Mouse (Mus musculus) C2C12 (cell line): ENCODE measurements around the gene Arhgef19. TPM values are rescaled to one million over a fixed set of nuclear protein-coding genes. Genes with fewer than 3 reads are reported as not detected.

Experiments
- H3K27me3 ChIP-seq: one replicate; pipeline ENCODE4 v1.6.1; 2011; ENCODE audit not compliant: control insufficient read depth, insufficient read depth, insufficient read length
- H3K36me3 ChIP-seq: one replicate; pipeline ENCODE4 v1.6.1; 2011; ENCODE audit not compliant: control insufficient read depth, insufficient read depth
- H3K4me3 ChIP-seq: one replicate; pipeline ENCODE4 v1.5.1; 2011; ENCODE audit warnings: mild to moderate bottlenecking, control low read depth; ENCODE audit not compliant: poor library complexity, insufficient read depth, severe bottlenecking
- H3K79me2 ChIP-seq: one replicate; pipeline ENCODE4 v1.6.1; 2011; ENCODE audit not compliant: control insufficient read depth, insufficient read depth
- H3K79me3 ChIP-seq: one replicate; pipeline ENCODE4 v1.6.1; 2011; ENCODE audit warnings: low read depth, control low read depth
- H3ac ChIP-seq: one replicate; pipeline ENCODE3; 2011; ENCODE audit warnings: low read depth; ENCODE audit not compliant: control insufficient read depth, insufficient read length
- CEBPB ChIP-seq: IDR thresholded peaks from one replicate; pipeline ENCODE4 v1.6.1; 2011; ENCODE audit warnings: low read depth, mild to moderate bottlenecking, control low read depth, moderate library complexity
- CTCF ChIP-seq: IDR thresholded peaks from one replicate; pipeline ENCODE4 v1.5.1; 2011; ENCODE audit not compliant: control insufficient read depth, insufficient read depth, insufficient read length
- FOSL1 ChIP-seq: IDR thresholded peaks from one replicate; pipeline ENCODE4 v1.8.0; 2011; ENCODE audit warnings: mild to moderate bottlenecking, low read length; ENCODE audit not compliant: poor library complexity, insufficient read depth, severe bottlenecking
- MAX ChIP-seq: IDR thresholded peaks from one replicate; pipeline ENCODE4 v1.6.1; 2011; ENCODE audit warnings: mild to moderate bottlenecking, control low read depth
- MYOD1 ChIP-seq: IDR thresholded peaks from one replicate; pipeline ENCODE4 v1.6.1; 2011; ENCODE audit warnings: low read depth; ENCODE audit not compliant: control insufficient read depth, insufficient read length
- MYOG ChIP-seq: IDR thresholded peaks from one replicate; pipeline ENCODE4 v1.6.1; 2011; ENCODE audit not compliant: control insufficient read depth, insufficient read length; ENCODE audit errors: extremely low read depth
- USF1 ChIP-seq: IDR thresholded peaks from one replicate; pipeline ENCODE4 v1.6.1; 2011; ENCODE audit warnings: low read depth, mild to moderate bottlenecking, control low read depth, moderate library complexity
- polyA plus RNA-seq: library from polyadenylated mRNA; unstranded; fragments of >200 nt; fragmentation: generic; extraction: Trizol; gene quantifications from one replicate; pipeline ENCODE4 v1.2.1, GENCODE M21; 2012; ENCODE audit warnings: missing spikeins

The Arhgef19 gene
- polyA plus RNA-seq, 1 experiment = 26.7 TPM

GRCm38 (mm10) chr4:141282087-141282486 is 42.8 kb downstream of the Arhgef19 start:
- Histone ChIP-seq H3ac (peak overlapping the region; percentile 5), H3K27me3 (no peaks in the 10 kb centered on the region), H3K36me3 (no peaks in the 10 kb centered on the region), H3K79me3 (peaks cover 2% of the 10 kb centered on the region), H3K79me2 (peaks cover 19% of the 10 kb centered on the region), H3K4me3 (no peak overlapping the region)
- TF ChIP-seq MAX (peak; percentile 70), MYOD1 (no peak)

- Histone ChIP-seq H3K79me2 (peaks cover 15% of the 10 kb centered on the region), H3K79me3 (peaks cover 2% of the 10 kb centered on the region), H3K4me3 (no peak overlapping the region), H3K27me3 (no peaks in the 10 kb centered on the region), H3ac (no peak overlapping the region), H3K36me3 (no peaks in the 10 kb centered on the region)
- TF ChIP-seq MYOD1 (no peak), CEBPB (no peak), USF1 (no peak), CTCF (no peak), FOSL1 (no peak), MAX (no peak), MYOG (no peak)
Measured at GRCm38 (mm10) chr4:141282623-141283022, 43.3 kb downstream of the Arhgef19 start.

GRCm38 (mm10) chr4:141283176-141283878 is 44.0 kb downstream of the Arhgef19 start:
- Histone ChIP-seq H3K36me3 (no peaks in the 10 kb centered on the region), H3ac (no peak overlapping the region), H3K79me3 (peaks cover 2% of the 10 kb centered on the region), H3K4me3 (no peak overlapping the region), H3K79me2 (peaks cover 15% of the 10 kb centered on the region), H3K27me3 (no peaks in the 10 kb centered on the region)
- TF ChIP-seq FOSL1 (no peak), MYOG (no peak), USF1 (no peak), CEBPB (no peak), CTCF (no peak), MYOD1 (no peak), MAX (no peak)

GRCm38 (mm10) chr4:141283879-141284411 is 44.6 kb downstream of the Arhgef19 start:
- Histone ChIP-seq H3K79me3 (no peaks in the 10 kb centered on the region), H3ac (no peak overlapping the region), H3K36me3 (no peaks in the 10 kb centered on the region), H3K4me3 (no peak overlapping the region), H3K79me2 (peaks cover 9% of the 10 kb centered on the region), H3K27me3 (no peaks in the 10 kb centered on the region)
- TF ChIP-seq MYOG = no peak

GRCm38 (mm10) chr4:141284486-141284885 is 45.2 kb downstream of the Arhgef19 start:
- no peak overlapping the region for H3K4me3 ChIP-seq
- no peaks in the 10 kb centered on the region for H3K36me3 ChIP-seq
- no peaks in the 10 kb centered on the region for H3K79me3 ChIP-seq
- H3K79me2 ChIP-seq = peaks cover 8% of the 10 kb centered on the region
- H3K27me3 ChIP-seq = no peaks in the 10 kb centered on the region
- H3ac ChIP-seq = no peak overlapping the region
- TF ChIP-seq FOSL1 = no peak
- TF ChIP-seq CEBPB = no peak
- TF ChIP-seq MAX = no peak
- no peak for TF ChIP-seq USF1
- TF ChIP-seq MYOD1 = no peak

GRCm38 (mm10) chr4:141285128-141285527 is 45.8 kb downstream of the Arhgef19 start:
- Histone ChIP-seq H3K27me3 (no peaks in the 10 kb centered on the region), H3K36me3 (no peaks in the 10 kb centered on the region), H3K79me2 (peaks cover 6% of the 10 kb centered on the region), H3K4me3 (no peak overlapping the region), H3K79me3 (no peaks in the 10 kb centered on the region), H3ac (no peak overlapping the region)
- TF ChIP-seq FOSL1 (no peak), USF1 (no peak), CEBPB (no peak), CTCF (no peak), MYOG (no peak)
